Mouse (Mus musculus): ENCODE measurements around the gene Rgcc. TPM values are rescaled to one million over a fixed set of nuclear protein-coding genes. Genes with fewer than 3 reads are reported as not detected.

Rgcc gene
- polyA plus RNA-seq, 1 experiment from 2014 or later: 33.0 TPM

DNA sequence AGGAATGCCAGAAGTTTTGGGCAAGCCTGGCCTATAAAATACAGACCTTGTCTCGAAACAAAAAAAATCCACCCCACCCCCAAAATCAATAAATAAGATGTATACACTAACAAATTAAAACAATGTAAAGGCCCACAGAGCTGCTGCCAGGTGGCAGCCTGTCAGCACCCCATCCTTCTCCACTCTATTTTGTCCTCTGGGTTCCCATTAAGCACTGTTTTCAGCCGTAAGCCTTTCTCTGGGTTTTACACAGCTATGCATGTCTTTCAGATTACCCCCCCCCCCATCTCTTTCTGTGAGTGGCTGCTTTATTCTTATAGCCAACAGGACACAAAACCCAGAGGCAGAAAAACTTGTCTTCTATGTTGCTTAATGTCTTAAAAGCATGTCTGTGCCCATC lies 16.2 kb upstream of the Rgcc start:
- no peaks in the 10 kb centered on the region for H3K9me3 ChIP-seq (ENCODE audit: control insufficient read depth, low read length)
- no peak overlapping the region for H3K9ac ChIP-seq (ENCODE audit: low read depth, low read length)
- H3K4me3 ChIP-seq (ENCODE audit: low read depth, low read length): no peak overlapping the region
- H3K27ac ChIP-seq (ENCODE audit: low read depth, low read length): no peak overlapping the region
- H3K27me3 ChIP-seq (ENCODE audit: control insufficient read depth, insufficient read depth, low read length): no peaks in the 10 kb centered on the region
- whole genome bisulfite sequencing: 73% methylated on average over 2 of the region's 2 CpGs
- ATAC-seq (ENCODE audit: low FRiP score): no peak
- no peak for DNase-seq (ENCODE audit: low spot score)
- no peaks in the 10 kb centered on the region for H3K4me1 ChIP-seq (replicated peaks; ENCODE audit: control insufficient read depth, insufficient read depth, low read length)
- no peak overlapping the region for H3K4me2 ChIP-seq (replicated peaks; ENCODE audit: low read depth, low read length)
- no peaks in the 10 kb centered on the region for H3K36me3 ChIP-seq (ENCODE audit: control insufficient read depth, insufficient read depth, low read length)

DNA sequence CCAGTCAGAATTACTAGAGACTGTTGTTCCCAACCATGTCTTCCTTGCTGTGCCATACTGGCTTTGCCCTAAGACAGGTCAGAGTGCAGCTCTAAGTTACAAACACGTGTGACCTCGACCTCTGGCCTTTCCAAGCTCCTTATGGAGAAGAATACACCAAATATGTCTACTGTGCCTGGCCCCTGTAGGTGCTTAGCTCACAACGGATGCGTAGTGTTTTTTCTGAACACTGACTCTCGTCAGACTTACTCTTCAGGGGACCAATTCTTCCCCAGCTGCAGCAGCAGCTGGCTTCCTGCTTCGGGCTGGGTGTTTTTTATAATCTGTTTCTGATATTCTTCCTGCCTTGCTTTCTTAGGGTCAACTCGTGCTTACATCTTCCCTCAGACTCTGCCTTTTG lies 14.4 kb upstream of the Rgcc start:
- H3K4me2 ChIP-seq (replicated peaks; ENCODE audit: low read depth, low read length): no peak overlapping the region
- no peaks in the 10 kb centered on the region for H3K27me3 ChIP-seq (ENCODE audit: control insufficient read depth, insufficient read depth, low read length)
- 60% methylated on average over 7 of the region's 7 CpGs for WGBS
- no peaks in the 10 kb centered on the region for H3K9me3 ChIP-seq (ENCODE audit: control insufficient read depth, low read length)
- no peaks in the 10 kb centered on the region for H3K36me3 ChIP-seq (ENCODE audit: control insufficient read depth, insufficient read depth, low read length)
- no peak overlapping the region for H3K4me3 ChIP-seq (ENCODE audit: low read depth, low read length)
- DNase-seq (ENCODE audit: low spot score) (no peak), ATAC-seq (ENCODE audit: low FRiP score) (no peak)
- H3K4me1 ChIP-seq (replicated peaks; ENCODE audit: control insufficient read depth, insufficient read depth, low read length): no peaks in the 10 kb centered on the region
- no peak overlapping the region for H3K27ac ChIP-seq (ENCODE audit: low read depth, low read length)
- no peak overlapping the region for H3K9ac ChIP-seq (ENCODE audit: low read depth, low read length)

DNA sequence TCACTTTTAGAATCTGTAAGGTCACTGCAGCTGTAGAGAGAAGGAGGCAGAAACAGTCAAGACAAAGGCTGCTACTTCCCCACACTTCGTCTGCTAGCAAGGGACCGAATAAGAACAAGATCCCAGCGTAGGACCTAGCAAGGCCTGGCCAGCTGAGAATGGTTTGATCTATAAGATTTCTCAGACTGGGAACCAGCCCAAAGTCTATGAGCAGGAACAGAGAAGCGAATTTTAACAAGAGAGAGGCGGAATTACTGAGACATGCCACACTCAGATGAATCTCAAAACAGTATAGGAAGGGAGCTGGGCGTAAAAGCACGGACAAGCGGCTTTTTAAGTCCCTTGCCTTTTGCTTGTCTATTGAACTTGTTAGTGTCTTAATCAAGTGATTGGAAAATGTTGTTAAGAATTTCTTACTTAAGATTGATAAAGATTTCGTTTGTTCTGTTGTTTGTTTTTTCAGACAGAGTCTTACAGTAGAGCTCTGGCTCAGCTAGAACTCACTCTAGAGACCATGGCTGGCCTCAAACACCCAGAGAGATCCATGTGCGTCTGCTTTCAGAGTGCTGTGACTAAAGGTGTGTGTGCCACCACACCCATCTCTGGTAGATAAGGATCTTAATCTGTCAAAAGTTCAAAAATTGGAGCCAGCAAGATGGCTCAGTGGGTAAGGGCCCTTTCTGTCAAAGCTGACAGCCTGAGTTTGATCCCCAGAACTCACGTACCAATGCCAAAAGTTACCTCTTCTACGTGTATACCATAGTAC lies 13.0 kb upstream of the Rgcc start:
- Histone ChIP-seq H3K4me2 (replicated peaks; ENCODE audit: low read depth, low read length) (no peak overlapping the region), H3K4me1 (replicated peaks; ENCODE audit: control insufficient read depth, insufficient read depth, low read length) (no peaks in the 10 kb centered on the region), H3K27me3 (ENCODE audit: control insufficient read depth, insufficient read depth, low read length) (no peaks in the 10 kb centered on the region), H3K36me3 (ENCODE audit: control insufficient read depth, insufficient read depth, low read length) (no peaks in the 10 kb centered on the region), H3K9ac (ENCODE audit: low read depth, low read length) (no peak overlapping the region), H3K4me3 (ENCODE audit: low read depth, low read length) (no peak overlapping the region), H3K27ac (ENCODE audit: low read depth, low read length) (no peak overlapping the region), H3K9me3 (ENCODE audit: control insufficient read depth, low read length) (no peaks in the 10 kb centered on the region)
- DNase-seq (ENCODE audit: low spot score) (no peak), ATAC-seq (ENCODE audit: low FRiP score) (no peak)
- 84% methylated on average over 12 of the region's 12 CpGs for WGBS

DNA sequence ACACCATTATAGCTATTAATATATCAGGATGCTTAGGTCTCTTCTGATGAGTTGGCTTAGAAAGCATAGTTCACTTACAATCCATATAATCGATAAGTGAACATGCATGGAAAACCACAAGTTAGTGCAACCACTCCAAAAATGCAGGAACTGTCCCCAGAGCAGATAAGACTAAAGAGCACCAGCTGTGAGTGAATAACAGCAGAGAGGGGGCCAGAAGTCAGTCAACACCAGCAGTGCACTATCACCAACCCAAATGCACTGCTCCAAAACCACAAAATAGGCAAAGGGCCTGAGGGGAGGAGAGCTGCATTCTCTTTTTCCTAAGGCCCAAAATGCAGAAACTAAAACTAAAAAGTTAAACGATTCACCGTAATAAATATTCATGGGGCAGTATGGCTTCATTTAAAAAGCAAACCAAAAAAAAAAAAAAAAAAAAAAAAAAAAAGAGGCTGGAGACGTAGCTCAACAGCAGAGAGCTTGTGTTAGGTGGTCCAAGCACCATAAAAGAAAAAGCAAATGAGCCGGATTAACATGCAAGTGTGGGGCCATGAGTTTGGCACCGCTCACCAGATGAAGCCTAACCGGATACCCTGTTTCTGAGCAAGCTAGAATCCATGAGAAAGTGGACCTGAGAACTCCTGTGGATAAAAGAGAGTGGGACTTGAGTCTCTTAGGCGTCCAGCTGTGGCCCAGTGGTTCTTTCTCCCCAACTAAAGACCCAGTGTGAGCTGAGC lies 12.2 kb upstream of the Rgcc start:
- Histone ChIP-seq H3K9ac (ENCODE audit: low read depth, low read length) (no peak overlapping the region), H3K4me2 (replicated peaks; ENCODE audit: low read depth, low read length) (no peak overlapping the region), H3K27me3 (ENCODE audit: control insufficient read depth, insufficient read depth, low read length) (no peaks in the 10 kb centered on the region), H3K36me3 (ENCODE audit: control insufficient read depth, insufficient read depth, low read length) (no peaks in the 10 kb centered on the region), H3K4me3 (ENCODE audit: low read depth, low read length) (no peak overlapping the region), H3K4me1 (replicated peaks; ENCODE audit: control insufficient read depth, insufficient read depth, low read length) (no peaks in the 10 kb centered on the region), H3K27ac (ENCODE audit: low read depth, low read length) (no peak overlapping the region), H3K9me3 (ENCODE audit: control insufficient read depth, low read length) (no peaks in the 10 kb centered on the region)
- WGBS: 72% methylated on average over 8 of the region's 8 CpGs
- ATAC-seq (ENCODE audit: low FRiP score): no peak
- no peak for DNase-seq (ENCODE audit: low spot score)

DNA sequence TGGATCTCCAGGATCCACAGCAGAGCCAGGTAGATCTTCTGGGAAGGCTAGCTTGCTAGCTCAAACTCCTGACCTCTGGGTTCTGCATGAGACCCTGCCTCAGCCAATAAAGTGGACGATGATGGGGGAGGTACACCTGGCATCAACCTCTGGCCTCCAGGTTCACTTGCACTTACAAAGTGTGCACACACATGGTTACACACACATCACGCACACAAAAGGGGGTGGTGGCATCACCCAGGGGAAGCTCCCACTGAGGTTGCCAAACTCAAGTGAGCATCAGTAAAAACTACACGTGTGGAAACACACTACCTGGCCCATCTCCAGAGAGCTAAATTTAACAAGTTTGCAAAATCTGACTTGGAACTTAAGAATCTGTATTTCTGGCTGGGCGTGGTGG lies 11.3 kb upstream of the Rgcc start:
- H3K27me3 ChIP-seq (ENCODE audit: control insufficient read depth, insufficient read depth, low read length): no peaks in the 10 kb centered on the region
- H3K27ac ChIP-seq (ENCODE audit: low read depth, low read length): no peak overlapping the region
- H3K9ac ChIP-seq (ENCODE audit: low read depth, low read length): no peak overlapping the region
- H3K4me3 ChIP-seq (ENCODE audit: low read depth, low read length): no peak overlapping the region
- no peak overlapping the region for H3K4me2 ChIP-seq (replicated peaks; ENCODE audit: low read depth, low read length)
- no peaks in the 10 kb centered on the region for H3K4me1 ChIP-seq (replicated peaks; ENCODE audit: control insufficient read depth, insufficient read depth, low read length)
- H3K9me3 ChIP-seq (ENCODE audit: control insufficient read depth, low read length): no peaks in the 10 kb centered on the region
- WGBS: 87% methylated on average over 4 of the region's 4 CpGs
- DNase-seq (ENCODE audit: low spot score) (no peak), ATAC-seq (ENCODE audit: low FRiP score) (no peak)
- no peaks in the 10 kb centered on the region for H3K36me3 ChIP-seq (ENCODE audit: control insufficient read depth, insufficient read depth, low read length)

DNA sequence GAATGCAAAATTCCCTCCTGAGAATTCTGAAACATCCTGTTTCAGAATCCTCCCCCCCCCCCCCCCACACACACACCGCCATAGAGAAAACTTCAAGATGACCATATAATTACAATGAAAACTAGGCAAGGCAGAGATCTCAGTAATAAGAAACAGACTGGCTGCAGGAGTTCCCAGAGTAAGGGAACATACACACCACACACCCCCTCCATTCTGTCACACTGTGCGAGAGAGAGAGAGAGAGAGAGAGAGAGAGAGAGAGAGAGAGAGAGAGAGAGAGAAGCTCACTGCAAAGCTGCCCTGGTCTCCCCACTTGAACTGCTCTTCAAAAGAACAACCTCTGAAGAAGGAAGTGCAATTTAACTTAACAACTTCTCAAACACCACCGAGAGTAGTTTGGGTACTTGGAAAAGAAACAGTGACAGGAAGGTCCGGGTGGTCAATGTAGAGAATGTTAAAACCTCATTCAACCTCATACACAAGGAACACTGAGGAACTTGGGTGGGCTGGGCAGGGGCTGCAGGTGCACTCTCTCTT lies 10.5 kb upstream of the Rgcc start:
- 65% methylated on average over 3 of the region's 4 CpGs for WGBS
- no peak for DNase-seq (ENCODE audit: low spot score)
- no peak overlapping the region for H3K4me2 ChIP-seq (replicated peaks; ENCODE audit: low read depth, low read length)
- no peaks in the 10 kb centered on the region for H3K4me1 ChIP-seq (replicated peaks; ENCODE audit: control insufficient read depth, insufficient read depth, low read length)
- no peaks in the 10 kb centered on the region for H3K36me3 ChIP-seq (ENCODE audit: control insufficient read depth, insufficient read depth, low read length)
- H3K9me3 ChIP-seq (ENCODE audit: control insufficient read depth, low read length): no peaks in the 10 kb centered on the region
- no peak for ATAC-seq (ENCODE audit: low FRiP score)
- no peaks in the 10 kb centered on the region for H3K27me3 ChIP-seq (ENCODE audit: control insufficient read depth, insufficient read depth, low read length)
- H3K4me3 ChIP-seq (ENCODE audit: low read depth, low read length): no peak overlapping the region
- H3K9ac ChIP-seq (ENCODE audit: low read depth, low read length): no peak overlapping the region
- no peak overlapping the region for H3K27ac ChIP-seq (ENCODE audit: low read depth, low read length)

DNA sequence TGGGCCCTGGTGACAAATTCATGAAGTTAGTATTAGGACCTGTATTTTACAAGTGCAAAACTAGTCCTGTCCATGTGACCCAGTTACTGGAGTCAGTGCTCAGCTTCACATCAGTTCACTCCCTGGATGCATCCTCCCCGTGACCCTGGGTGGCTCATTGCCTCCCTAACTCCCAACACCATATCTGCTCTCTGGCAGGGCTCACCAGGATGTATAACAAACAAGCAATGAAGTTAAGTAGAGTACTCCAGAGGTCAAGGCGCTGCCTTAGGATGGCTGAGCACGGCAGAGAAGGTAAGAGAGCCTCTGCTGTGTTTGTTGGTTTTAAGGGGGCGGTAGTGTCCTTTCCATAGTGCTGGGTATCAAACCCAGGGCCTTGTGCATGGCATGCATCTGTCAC lies 7.7 kb upstream of the Rgcc start:
- H3K36me3 ChIP-seq (ENCODE audit: control insufficient read depth, insufficient read depth, low read length): no peaks in the 10 kb centered on the region
- no peak for ATAC-seq (ENCODE audit: low FRiP score)
- no peak overlapping the region for H3K27ac ChIP-seq (ENCODE audit: low read depth, low read length)
- H3K9me3 ChIP-seq (ENCODE audit: control insufficient read depth, low read length): no peaks in the 10 kb centered on the region
- no peak overlapping the region for H3K4me2 ChIP-seq (replicated peaks; ENCODE audit: low read depth, low read length)
- WGBS: 36% methylated on average over 4 of the region's 4 CpGs
- no peaks in the 10 kb centered on the region for H3K4me1 ChIP-seq (replicated peaks; ENCODE audit: control insufficient read depth, insufficient read depth, low read length)
- no peak overlapping the region for H3K4me3 ChIP-seq (ENCODE audit: low read depth, low read length)
- no peak for DNase-seq (ENCODE audit: low spot score)
- no peaks in the 10 kb centered on the region for H3K27me3 ChIP-seq (ENCODE audit: control insufficient read depth, insufficient read depth, low read length)
- no peak overlapping the region for H3K9ac ChIP-seq (ENCODE audit: low read depth, low read length)

DNA sequence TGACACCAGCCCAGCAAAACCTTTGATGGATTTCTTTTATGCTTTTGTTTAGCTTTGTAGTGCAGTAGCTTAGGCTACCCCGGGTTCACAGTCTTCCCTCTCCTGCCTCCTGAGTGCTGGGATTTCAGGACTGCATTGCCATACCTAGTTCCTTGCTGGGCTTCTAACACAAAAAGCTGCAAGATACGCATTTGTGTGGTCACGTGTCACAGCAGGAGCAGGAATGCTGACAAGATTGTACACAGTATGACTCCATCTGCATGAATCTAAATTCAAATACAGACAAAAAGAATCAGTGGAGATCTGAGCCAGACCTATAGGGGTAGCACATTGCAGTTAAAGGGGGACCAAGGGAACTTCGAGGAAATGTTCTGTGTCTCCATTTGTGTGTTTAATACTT lies 6.9 kb upstream of the Rgcc start:
- no peaks in the 10 kb centered on the region for H3K4me1 ChIP-seq (replicated peaks; ENCODE audit: control insufficient read depth, insufficient read depth, low read length)
- no peaks in the 10 kb centered on the region for H3K36me3 ChIP-seq (ENCODE audit: control insufficient read depth, insufficient read depth, low read length)
- no peaks in the 10 kb centered on the region for H3K27me3 ChIP-seq (ENCODE audit: control insufficient read depth, insufficient read depth, low read length)
- H3K27ac ChIP-seq (ENCODE audit: low read depth, low read length): no peak overlapping the region
- no peak overlapping the region for H3K4me2 ChIP-seq (replicated peaks; ENCODE audit: low read depth, low read length)
- no peak for ATAC-seq (ENCODE audit: low FRiP score)
- DNase-seq (ENCODE audit: low spot score): no peak
- H3K4me3 ChIP-seq (ENCODE audit: low read depth, low read length): no peak overlapping the region
- 12% methylated on average over 4 of the region's 4 CpGs for WGBS
- H3K9me3 ChIP-seq (ENCODE audit: control insufficient read depth, low read length): no peaks in the 10 kb centered on the region
- H3K9ac ChIP-seq (ENCODE audit: low read depth, low read length): no peak overlapping the region

DNA sequence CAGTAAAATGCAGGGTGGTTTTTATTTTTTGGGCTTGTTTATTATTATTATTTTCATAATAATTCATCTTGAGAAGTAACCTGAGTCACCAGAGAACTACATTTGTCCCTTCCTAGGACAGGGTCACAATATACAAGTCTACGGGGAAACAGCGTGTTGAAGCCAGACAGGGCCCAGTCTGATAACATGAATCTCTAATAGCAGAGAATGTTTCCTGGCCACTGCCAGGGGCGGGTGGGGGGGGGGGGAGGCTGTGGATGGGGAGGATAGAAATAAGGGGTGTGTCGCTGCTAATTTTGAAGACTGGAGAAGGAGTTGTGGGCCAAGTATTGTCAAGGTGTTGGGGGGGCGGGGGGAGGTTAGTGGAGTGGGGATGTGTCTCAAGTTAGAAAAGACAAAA lies 6.5 kb upstream of the Rgcc start:
- H3K4me2 ChIP-seq (replicated peaks; ENCODE audit: low read depth, low read length): no peak overlapping the region
- H3K9ac ChIP-seq (ENCODE audit: low read depth, low read length): no peak overlapping the region
- DNase-seq (ENCODE audit: low spot score) (no peak), ATAC-seq (ENCODE audit: low FRiP score) (no peak)
- H3K4me1 ChIP-seq (replicated peaks; ENCODE audit: control insufficient read depth, insufficient read depth, low read length): no peaks in the 10 kb centered on the region
- H3K36me3 ChIP-seq (ENCODE audit: control insufficient read depth, insufficient read depth, low read length): no peaks in the 10 kb centered on the region
- 47% methylated on average over 5 of the region's 5 CpGs for WGBS
- no peak overlapping the region for H3K27ac ChIP-seq (ENCODE audit: low read depth, low read length)
- no peaks in the 10 kb centered on the region for H3K9me3 ChIP-seq (ENCODE audit: control insufficient read depth, low read length)
- no peaks in the 10 kb centered on the region for H3K27me3 ChIP-seq (ENCODE audit: control insufficient read depth, insufficient read depth, low read length)
- no peak overlapping the region for H3K4me3 ChIP-seq (ENCODE audit: low read depth, low read length)

Measured in hindbrain, embryonic 11.5 days (tissue).